Mouse (Mus musculus): Measurements from ENCODE around the gene Grhpr. TPM values are rescaled to one million over a fixed set of nuclear protein-coding genes. Genes with fewer than 3 reads are reported as not detected.
A peak's percentile ranks its signal among the peaks of the same experiment; 100 is the strongest.
"Not testable (repeated sequence)": the region's sequence is repeated elsewhere in the genome, so short reads cannot be mapped to it uniquely, and the experiment has no call there.

Grhpr gene
- polyA plus RNA-seq, 1 experiment from 2014 or later: 102 TPM

DNA sequence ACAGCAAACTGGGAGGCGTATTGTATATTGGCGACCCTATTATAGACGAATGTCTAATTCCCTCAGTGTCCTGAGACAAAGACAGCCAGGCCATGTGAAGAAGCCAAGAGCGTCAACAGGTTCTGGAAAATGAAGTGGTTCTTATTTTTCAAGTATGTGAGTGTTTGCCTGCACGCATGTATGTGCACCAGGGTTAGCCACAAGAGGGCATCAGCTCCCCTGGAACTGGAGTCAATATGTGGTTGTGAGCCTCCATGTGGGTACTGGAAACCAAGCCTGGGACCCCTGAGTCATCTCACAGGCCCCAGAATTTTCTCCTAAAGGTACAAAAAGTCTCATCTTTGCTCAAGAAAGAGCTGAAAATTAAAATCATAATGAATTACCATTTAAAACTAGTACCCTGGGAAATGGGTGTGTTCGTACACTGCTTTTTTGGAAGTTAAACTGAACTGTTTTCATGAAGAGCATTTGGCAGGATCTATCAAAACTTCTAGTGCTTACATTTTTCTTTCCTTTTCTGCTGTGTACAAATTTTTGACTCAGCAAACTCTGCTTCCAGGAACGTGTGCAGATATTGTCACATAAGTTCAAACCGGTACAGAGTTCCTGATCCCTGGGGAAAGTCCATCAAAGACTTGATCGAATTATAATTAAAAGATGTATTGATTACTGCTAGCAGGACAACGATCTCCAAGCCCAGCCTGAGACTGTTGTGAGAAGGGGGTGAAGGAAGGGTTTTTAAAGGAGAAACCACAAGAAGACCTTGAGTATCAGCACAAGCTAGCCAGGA is 4.1 kb upstream of the Grhpr start:
- H3K9me3 ChIP-seq: no peaks in the 10 kb centered on the region
- H3K4me2 ChIP-seq (replicated peaks): no peak overlapping the region
- no peak for ATAC-seq
- peaks cover 12% of the 10 kb centered on the region; the same call in 1 of the 2 replicates for H3K4me1 ChIP-seq (replicated peaks)
- H3K36me3 ChIP-seq: no peaks in the 10 kb centered on the region
- H3K9ac ChIP-seq: no peak overlapping the region
- no peak overlapping the region for H3K27ac ChIP-seq
- no peak overlapping the region for H3K4me3 ChIP-seq (replicated peaks)
- no peaks in the 10 kb centered on the region for H3K27me3 ChIP-seq (replicated peaks)
- 87% methylated on average over 10 of the region's 10 CpGs for WGBS

GRCm38 (mm10) chr4:44978175-44978574 is 3.0 kb upstream of the Grhpr start:
- H3K27ac ChIP-seq: no peak overlapping the region
- H3K4me2 ChIP-seq (replicated peaks): no peak overlapping the region
- H3K9ac ChIP-seq: no peak overlapping the region
- H3K9me3 ChIP-seq: no peaks in the 10 kb centered on the region
- peaks cover 20% of the 10 kb centered on the region for H3K4me1 ChIP-seq (replicated peaks)
- WGBS: 64% methylated on average over 5 of the region's 5 CpGs
- no peak overlapping the region for H3K4me3 ChIP-seq (replicated peaks)
- no peak for ATAC-seq
- H3K27me3 ChIP-seq (replicated peaks): no peaks in the 10 kb centered on the region
- no peaks in the 10 kb centered on the region for H3K36me3 ChIP-seq

- H3K36me3 ChIP-seq: peaks cover 4% of the 10 kb centered on the region
- H3K27ac ChIP-seq: no peak overlapping the region
These were observed 1.3 kb upstream of the Grhpr start for GRCm38 (mm10) chr4:44979794-44980338.

GRCm38 (mm10) chr4:44981974-44982287 is 736 bp downstream of the Grhpr start:
- no peaks in the 10 kb centered on the region for H3K27me3 ChIP-seq (replicated peaks)
- H3K4me1 ChIP-seq (replicated peaks): peaks cover 23% of the 10 kb centered on the region
- peak overlapping the region; percentile 81 for H3K4me3 ChIP-seq (replicated peaks)
- H3K9ac ChIP-seq: peak overlapping the region; percentile 92
- peak overlapping the region; percentile 92 for H3K4me2 ChIP-seq (replicated peaks)
- peak; percentile 3; the same call in 1 of the 2 replicates for ATAC-seq
- peaks cover 12% of the 10 kb centered on the region for H3K36me3 ChIP-seq
- no peaks in the 10 kb centered on the region for H3K9me3 ChIP-seq
- peak overlapping the region; percentile 89 for H3K27ac ChIP-seq
- WGBS: 31% methylated on average over 5 of the region's 5 CpGs

More at GRCm38 (mm10) chr4:44979794-44980338, 1.3 kb upstream of the Grhpr start:
- no peak overlapping the region for H3K9ac ChIP-seq
- H3K9me3 ChIP-seq: no peaks in the 10 kb centered on the region
- H3K4me1 ChIP-seq (replicated peaks): peaks cover 23% of the 10 kb centered on the region
- H3K27me3 ChIP-seq (replicated peaks): no peaks in the 10 kb centered on the region
- no peak overlapping the region for H3K4me2 ChIP-seq (replicated peaks)
- H3K4me3 ChIP-seq (replicated peaks): no peak overlapping the region
- WGBS: 61% methylated on average over 7 of the region's 7 CpGs
- ATAC-seq: no peak

DNA sequence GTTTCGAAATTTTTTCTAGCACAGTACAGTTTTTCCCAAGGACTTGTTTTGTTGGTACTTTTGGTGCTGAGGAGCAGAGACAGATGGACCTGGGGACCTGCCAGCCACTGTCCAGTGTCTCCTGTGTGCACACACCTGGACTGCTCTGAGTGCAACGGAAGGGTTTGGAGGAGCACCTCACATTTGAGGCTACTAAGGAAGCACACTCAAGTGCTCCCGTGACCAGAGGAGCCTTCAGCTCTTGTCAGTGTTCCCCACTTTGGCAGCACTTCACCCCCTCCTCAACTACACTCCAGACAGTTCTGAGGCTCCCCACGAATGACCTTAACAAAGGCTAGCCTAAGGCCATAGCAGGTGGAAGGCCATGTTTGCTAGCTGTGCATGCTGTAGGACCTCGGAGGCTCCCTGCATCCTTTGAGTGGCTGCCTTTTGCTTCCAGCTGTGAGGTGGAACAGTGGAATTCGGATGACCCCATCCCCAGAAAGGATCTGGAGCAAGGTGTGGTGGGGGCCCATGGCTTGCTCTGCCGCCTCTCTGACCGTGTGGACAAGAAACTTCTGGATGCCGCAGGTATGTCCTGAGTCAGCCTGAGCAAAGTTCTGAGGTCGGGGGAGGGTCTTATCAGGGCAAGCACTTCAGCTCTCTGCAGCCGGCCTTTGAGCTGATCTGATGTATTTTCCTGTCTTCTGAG is 1.4 kb downstream of the Grhpr start:
- WGBS: 61% methylated on average over 11 of the region's 11 CpGs
- Histone ChIP-seq H3K4me3 (replicated peaks) (peak overlapping the region; percentile 81), H3K4me2 (replicated peaks) (peak overlapping the region; percentile 92), H3K4me1 (replicated peaks) (peaks cover 23% of the 10 kb centered on the region), H3K9ac (no peak overlapping the region), H3K36me3 (peaks cover 16% of the 10 kb centered on the region), H3K9me3 (no peaks in the 10 kb centered on the region), H3K27me3 (replicated peaks) (no peaks in the 10 kb centered on the region), H3K27ac (0 out of 2 replicates have a peak overlapping the region, but pooled peaks have one; percentile 44)
- ATAC-seq: 0 out of 2 replicates have a peak, but pooled peaks have one; percentile 11

- 0 out of 2 replicates have a peak, but pooled peaks have one; percentile 9 for ATAC-seq
- H3K4me2 ChIP-seq (replicated peaks): peak overlapping the region; percentile 92
- 64% methylated on average over 10 of the region's 10 CpGs for WGBS
- H3K4me3 ChIP-seq (replicated peaks): no peak overlapping the region
- no peaks in the 10 kb centered on the region for H3K9me3 ChIP-seq
- H3K9ac ChIP-seq: no peak overlapping the region
- peaks cover 16% of the 10 kb centered on the region for H3K36me3 ChIP-seq
- no peaks in the 10 kb centered on the region for H3K27me3 ChIP-seq (replicated peaks)
- H3K4me1 ChIP-seq (replicated peaks): peaks cover 23% of the 10 kb centered on the region
- H3K27ac ChIP-seq: peak overlapping the region; percentile 44; the same call in 1 of the 2 replicates
These were observed 2.0 kb downstream of the Grhpr start for GRCm38 (mm10) chr4:44983131-44983740.

- Histone ChIP-seq H3K4me1 (replicated peaks) (no peaks in the 10 kb centered on the region), H3K27me3 (replicated peaks) (no peaks in the 10 kb centered on the region), H3K4me3 (replicated peaks) (no peak overlapping the region), H3K27ac (no peak overlapping the region), H3K9me3 (no peaks in the 10 kb centered on the region), H3K36me3 (peaks cover 36% of the 10 kb centered on the region), H3K4me2 (replicated peaks) (no peak overlapping the region), H3K9ac (no peak overlapping the region)
- ATAC-seq: no peak
- WGBS: 95% methylated on average over 5 of the region's 5 CpGs
These were observed 9.4 kb downstream of the Grhpr start for GRCm38 (mm10) chr4:44990560-44990959.

DNA sequence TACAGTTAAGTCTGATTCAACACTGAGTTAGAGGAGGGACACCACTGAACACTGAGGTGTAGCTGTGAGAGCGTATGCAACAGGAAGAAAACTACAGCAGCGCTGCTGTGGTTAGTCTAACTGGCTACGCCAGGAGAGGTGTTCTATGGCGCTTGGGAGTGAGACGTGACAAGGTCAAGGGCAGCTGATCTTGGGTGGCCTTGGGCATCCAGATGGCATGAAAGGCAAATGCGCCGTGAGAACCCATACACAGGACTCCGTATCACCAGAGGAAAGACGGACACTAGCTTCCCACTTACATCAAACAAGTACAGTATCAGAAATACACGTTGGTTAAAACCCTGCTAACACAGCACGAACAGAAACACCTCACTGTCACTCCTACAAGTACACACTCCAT is 11.1 kb downstream of the Grhpr start:
- H3K9me3 ChIP-seq; H3K9ac ChIP-seq; H3K4me3 ChIP-seq (replicated peaks); H3K4me2 ChIP-seq (replicated peaks); H3K27ac ChIP-seq; ATAC-seq; H3K27me3 ChIP-seq (replicated peaks); H3K4me1 ChIP-seq (replicated peaks): not testable (repeated sequence)
- 90% methylated on average over 11 of the region's 11 CpGs for WGBS
- H3K36me3 ChIP-seq: peaks cover 27% of the 10 kb centered on the region

DNA sequence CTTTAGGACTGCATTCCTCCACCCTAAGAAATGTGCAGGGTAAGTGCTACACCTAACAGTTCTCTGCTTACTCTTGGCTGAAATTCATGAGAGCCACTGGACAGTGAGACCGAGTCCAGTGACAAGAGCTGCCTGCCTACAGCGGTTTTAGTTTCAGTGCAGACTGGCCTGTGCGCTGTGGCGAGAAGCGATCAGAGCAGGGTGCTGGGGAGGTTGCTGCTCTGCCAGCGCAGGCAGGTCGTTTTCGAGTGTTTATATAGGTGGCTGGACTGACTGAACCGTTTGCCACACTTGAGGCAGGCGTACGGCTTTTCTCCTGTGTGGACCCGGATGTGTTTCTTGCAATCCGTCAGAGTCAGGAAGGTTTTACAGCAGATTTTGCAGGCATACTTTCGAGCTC is 12.0 kb downstream of the Grhpr start:
- H3K27me3 ChIP-seq (replicated peaks); H3K9ac ChIP-seq; H3K27ac ChIP-seq; H3K4me3 ChIP-seq (replicated peaks); H3K9me3 ChIP-seq; ATAC-seq; H3K4me1 ChIP-seq (replicated peaks); H3K4me2 ChIP-seq (replicated peaks): not testable (repeated sequence)
- 78% methylated on average over 14 of the region's 14 CpGs for WGBS
- peaks cover 24% of the 10 kb centered on the region for H3K36me3 ChIP-seq

DNA sequence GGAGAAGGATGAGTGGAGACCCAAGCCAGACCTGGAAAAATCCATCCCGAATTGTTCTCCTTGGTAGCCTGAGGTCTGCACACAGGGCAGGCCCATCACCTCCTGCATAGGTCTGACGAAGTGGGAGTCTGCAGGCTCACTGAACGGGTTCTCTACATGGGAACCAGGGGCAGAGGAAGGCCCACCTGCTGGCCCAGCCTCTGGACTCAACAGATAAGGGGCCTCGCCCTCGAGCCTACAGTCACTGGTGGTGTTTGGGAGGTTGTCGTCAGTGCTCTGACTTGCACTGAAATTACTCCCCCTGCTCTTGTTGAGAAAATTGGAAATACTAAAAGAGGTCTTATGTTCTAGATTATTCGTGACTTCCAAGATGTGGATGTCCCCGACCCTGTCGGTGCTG is 12.7 kb downstream of the Grhpr start:
- Histone ChIP-seq H3K27me3 (replicated peaks) (no peaks in the 10 kb centered on the region), H3K4me2 (replicated peaks) (no peak overlapping the region), H3K4me3 (replicated peaks) (no peak overlapping the region), H3K4me1 (replicated peaks) (no peaks in the 10 kb centered on the region), H3K9ac (no peak overlapping the region), H3K27ac (no peak overlapping the region), H3K9me3 (no peaks in the 10 kb centered on the region), H3K36me3 (peaks cover 24% of the 10 kb centered on the region)
- ATAC-seq: peak; percentile 36; the same call in 1 of the 2 replicates
- WGBS: 83% methylated on average over 9 of the region's 9 CpGs

GRCm38 (mm10) chr4:44994776-44995175 is 13.6 kb downstream of the Grhpr start:
- no peak for ATAC-seq
- no peaks in the 10 kb centered on the region for H3K4me1 ChIP-seq (replicated peaks)
- peaks cover 16% of the 10 kb centered on the region; the same call in 1 of the 2 replicates for H3K36me3 ChIP-seq
- H3K4me3 ChIP-seq (replicated peaks): no peak overlapping the region
- H3K27ac ChIP-seq: no peak overlapping the region
- no peak overlapping the region for H3K9ac ChIP-seq
- H3K27me3 ChIP-seq (replicated peaks): no peaks in the 10 kb centered on the region
- H3K9me3 ChIP-seq: no peaks in the 10 kb centered on the region
- H3K4me2 ChIP-seq (replicated peaks): no peak overlapping the region
- 82% methylated on average over 18 of the region's 18 CpGs for WGBS

DNA sequence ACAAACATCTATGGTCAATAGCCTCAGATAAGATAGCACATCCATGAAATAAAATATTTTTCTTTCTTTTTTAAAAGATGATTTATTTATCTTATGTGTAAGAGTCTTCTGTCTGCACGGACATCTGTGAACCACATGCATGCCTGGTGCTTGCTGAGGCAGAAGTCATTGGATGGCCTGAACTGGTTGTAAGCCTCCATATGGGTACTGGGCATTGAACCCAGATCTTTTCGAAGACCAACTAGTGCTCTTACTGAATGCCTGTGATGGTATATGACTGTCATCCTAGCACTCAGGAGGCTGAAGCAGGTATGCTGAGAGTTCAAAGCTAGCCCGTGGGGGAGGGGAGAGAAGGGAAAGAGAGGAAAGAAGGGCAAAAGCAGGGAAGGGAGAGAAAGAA is 16.9 kb downstream of the Grhpr start:
- Histone ChIP-seq H3K9ac (no peak overlapping the region), H3K27me3 (replicated peaks) (no peaks in the 10 kb centered on the region), H3K4me1 (replicated peaks) (no peaks in the 10 kb centered on the region), H3K27ac (no peak overlapping the region), H3K4me3 (replicated peaks) (no peak overlapping the region), H3K36me3 (peaks cover 5% of the 10 kb centered on the region; the same call in 1 of the 2 replicates), H3K9me3 (no peaks in the 10 kb centered on the region), H3K4me2 (replicated peaks) (no peak overlapping the region)
- 72% methylated on average over 3 of the region's 3 CpGs for WGBS
- no peak for ATAC-seq

Measured in intestine, embryonic 15.5 days (tissue).